Mouse (Mus musculus) stomach, postnatal 0 days (tissue): ENCODE results near the gene Arap1. TPM values are rescaled to one million over a fixed set of nuclear protein-coding genes. Genes with fewer than 3 reads are reported as not detected.
A peak's percentile ranks its signal among the peaks of the same experiment; 100 is the strongest.

ENCODE experiments used
- ATAC-seq: fragments of 200-750 bp; cut with Nextera tagmentation; 2 replicates; pipeline ENCODE4 v1.8.0; 2017; ENCODE audit not compliant: low FRiP score, low TSS enrichment
- DNase-seq: peaks from one replicate; pipeline ENCODE4 v3.0.0-alpha.2; 2016; ENCODE audit warnings: low spot score
- H3K27ac ChIP-seq: fragments of 300-500 bp; sonication (generic); replicated peaks from 2 replicates; pipeline ENCODE4 v1.5.1; 2014; ENCODE audit warnings: mild to moderate bottlenecking, control low read depth
- H3K27me3 ChIP-seq: fragments of 300-500 bp; sonication (generic); 2 replicates; pipeline ENCODE4 v1.6.1; 2014; ENCODE audit warnings: low read length; ENCODE audit not compliant: control insufficient read depth, insufficient read depth
- H3K36me3 ChIP-seq: fragments of 300-500 bp; sonication (generic); 2 replicates; pipeline ENCODE4 v1.6.1; 2014; ENCODE audit warnings: low read length, mixed read lengths; ENCODE audit not compliant: control insufficient read depth, insufficient read depth
- H3K4me1 ChIP-seq: fragments of 300-500 bp; sonication (generic); replicated peaks from 2 replicates; pipeline ENCODE4 v1.6.1; 2014; ENCODE audit warnings: antibody characterized with exemption; ENCODE audit not compliant: control insufficient read depth, insufficient read depth
- H3K4me2 ChIP-seq: fragments of 300-500 bp; sonication (generic); replicated peaks from 2 replicates; pipeline ENCODE4 v1.6.1; 2014; ENCODE audit warnings: low read depth, mild to moderate bottlenecking, control low read depth, moderate library complexity
- H3K4me3 ChIP-seq: fragments of 300-500 bp; sonication (generic); 2 replicates; pipeline ENCODE4 v1.5.1; 2014; ENCODE audit warnings: low read depth, low read length, control low read depth
- H3K9ac ChIP-seq: fragments of 300-500 bp; sonication (generic); 2 replicates; pipeline ENCODE4 v1.6.1; 2014; ENCODE audit warnings: mild to moderate bottlenecking, low read length, control low read depth, mixed read lengths
- H3K9me3 ChIP-seq: fragments of 300-500 bp; sonication (generic); 2 replicates; pipeline ENCODE4 v1.6.1; 2016; ENCODE audit warnings: low read length; ENCODE audit not compliant: control insufficient read depth
- CTCF ChIP-seq: IDR thresholded peaks from 2 replicates; pipeline ENCODE4 v1.5.1; 2016; ENCODE audit warnings: antibody characterized with exemption, low read depth, mild to moderate bottlenecking, moderate library complexity
- EP300 ChIP-seq: optimal IDR thresholded peaks from 2 replicates; pipeline ENCODE3; 2016; ENCODE audit warnings: antibody characterized with exemption
- WGBS: fragments of 180-500 bp; shearing (Covaris S2); extraction: QIAGEN DNeasy Blood & Tissue Kit; methylation state at CpG from one replicate; pipeline ENCODE4 v1.1.7; 2014; 5-methylcytosine and 5-hydroxymethylcytosine counted together
- polyA plus RNA-seq: library from polyadenylated mRNA; unstranded; fragments of >200 nt; fragmentation: Nextera tagmentation; extraction: Ambion mirVana; gene quantifications from 2 replicates; pipeline ENCODE4 v1.2.1, GENCODE M21; 2015

The Arap1 gene
- polyA plus RNA-seq, 1 experiment from 2014 or later: 37.2 TPM

DNA sequence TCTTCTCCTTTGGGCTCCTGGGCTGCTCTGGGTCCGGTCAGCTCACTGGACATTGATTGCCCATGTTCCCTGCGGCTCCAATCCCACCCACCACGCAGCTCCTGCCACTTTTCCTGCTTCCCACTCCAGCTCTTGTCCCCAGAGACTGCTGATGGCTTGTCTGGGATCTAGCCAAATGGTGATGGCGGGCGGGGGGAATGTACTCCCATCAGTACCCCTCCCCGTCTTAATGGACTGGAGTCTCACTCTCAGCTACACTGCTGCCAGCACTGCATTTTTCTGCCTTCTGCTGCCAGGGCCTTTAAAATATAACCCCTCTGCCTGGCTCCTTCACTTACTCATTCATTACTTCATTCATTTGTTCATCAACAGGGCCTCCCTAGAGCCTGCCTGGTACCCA is 76.1 kb downstream of the Arap1 start:
- Histone ChIP-seq H3K9ac (no peak overlapping the region), H3K27me3 (no peaks in the 10 kb centered on the region), H3K27ac (no peak overlapping the region), H3K9me3 (no peaks in the 10 kb centered on the region), H3K36me3 (no peaks in the 10 kb centered on the region), H3K4me2 (no peak overlapping the region), H3K4me1 (no peaks in the 10 kb centered on the region), H3K4me3 (no peak overlapping the region)
- DNase-seq (no peak), ATAC-seq (0 out of 2 replicates have a peak, but pooled peaks have one; percentile 5)
- 49% methylated on average over 6 of the region's 6 CpGs for WGBS
- TF ChIP-seq EP300 (no peak), CTCF (no peak)

DNA sequence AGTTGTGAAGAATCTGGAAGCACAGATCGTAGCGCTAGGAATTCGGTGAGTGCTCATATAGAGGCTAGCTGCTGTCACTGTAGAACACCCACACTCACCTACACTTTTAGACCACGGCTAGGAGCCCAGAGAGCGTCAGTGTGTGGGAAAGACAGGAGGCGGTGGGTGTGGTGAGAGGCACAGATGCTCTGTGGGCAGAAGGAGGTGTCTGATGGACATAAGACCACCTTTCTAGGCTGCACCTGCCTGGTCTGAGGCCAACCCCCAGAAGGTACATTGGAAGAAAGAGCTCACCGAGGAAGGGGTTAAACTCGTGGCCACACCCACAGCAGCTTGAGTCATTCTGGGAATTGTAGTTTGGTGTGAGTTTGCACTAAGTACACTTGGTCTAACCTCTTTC is 78.8 kb downstream of the Arap1 start:
- Histone ChIP-seq H3K4me1 (no peaks in the 10 kb centered on the region), H3K4me2 (no peak overlapping the region), H3K9ac (no peak overlapping the region), H3K9me3 (no peaks in the 10 kb centered on the region), H3K4me3 (no peak overlapping the region), H3K36me3 (no peaks in the 10 kb centered on the region), H3K27ac (no peak overlapping the region), H3K27me3 (no peaks in the 10 kb centered on the region)
- TF ChIP-seq CTCF: no peak
- TF ChIP-seq EP300: no peak
- DNase-seq (no peak), ATAC-seq (no peak)
- WGBS: 63% methylated on average over 8 of the region's 8 CpGs

DNA sequence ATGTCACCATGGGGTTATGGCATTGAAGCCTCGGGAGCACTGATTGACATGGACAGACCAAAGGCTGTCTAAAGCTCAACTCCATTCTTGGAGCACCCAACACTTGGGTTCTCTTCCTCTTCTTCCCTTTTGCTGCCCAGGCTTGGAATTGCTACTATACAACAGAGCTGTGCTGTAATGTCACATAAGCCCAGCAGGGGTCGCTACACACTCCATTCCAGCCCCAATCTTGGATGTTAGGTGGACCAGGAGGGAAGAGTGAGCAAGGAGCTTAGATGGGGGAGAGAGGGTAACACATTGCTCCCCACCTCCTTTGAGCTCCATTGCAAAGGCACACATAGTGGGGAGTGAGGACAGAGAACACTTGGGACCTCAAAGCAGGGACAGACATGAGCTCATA is 79.9 kb downstream of the Arap1 start:
- H3K27me3 ChIP-seq: no peaks in the 10 kb centered on the region
- ATAC-seq: no peak
- H3K9ac ChIP-seq: no peak overlapping the region
- H3K9me3 ChIP-seq: no peaks in the 10 kb centered on the region
- H3K4me2 ChIP-seq: no peak overlapping the region
- no peak for DNase-seq
- no peaks in the 10 kb centered on the region for H3K4me1 ChIP-seq
- H3K36me3 ChIP-seq: no peaks in the 10 kb centered on the region
- WGBS: 16% methylated on average over 2 of the region's 2 CpGs
- TF ChIP-seq EP300 (no peak), CTCF (peak; percentile 84)
- H3K27ac ChIP-seq: no peak overlapping the region
- no peak overlapping the region for H3K4me3 ChIP-seq

- WGBS: 53% methylated on average over 6 of the region's 6 CpGs
- H3K4me2 ChIP-seq: no peak overlapping the region
- DNase-seq: no peak
Observed at GRCm38 (mm10) chr7:101435038-101435437, 87.2 kb downstream of the Arap1 start.

GRCm38 (mm10) chr7:101437876-101438275 is 90.0 kb downstream of the Arap1 start:
- no peaks in the 10 kb centered on the region for H3K27me3 ChIP-seq
- DNase-seq (no peak), ATAC-seq (no peak)
- H3K36me3 ChIP-seq: no peaks in the 10 kb centered on the region
- H3K27ac ChIP-seq: no peak overlapping the region
- no peaks in the 10 kb centered on the region for H3K4me1 ChIP-seq
- TF ChIP-seq EP300 (no peak), CTCF (no peak)
- H3K9me3 ChIP-seq: no peaks in the 10 kb centered on the region
- H3K4me3 ChIP-seq: no peak overlapping the region
- no peak overlapping the region for H3K4me2 ChIP-seq
- 0% methylated on average over 1 of the region's 1 CpGs for WGBS
- H3K9ac ChIP-seq: no peak overlapping the region

More at GRCm38 (mm10) chr7:101435038-101435437, 87.2 kb downstream of the Arap1 start:
- H3K27me3 ChIP-seq: no peaks in the 10 kb centered on the region
- ATAC-seq: no peak
- H3K4me3 ChIP-seq: no peak overlapping the region
- H3K9me3 ChIP-seq: no peaks in the 10 kb centered on the region
- no peak overlapping the region for H3K27ac ChIP-seq
- no peak for TF ChIP-seq CTCF
- no peaks in the 10 kb centered on the region for H3K4me1 ChIP-seq
- no peaks in the 10 kb centered on the region for H3K36me3 ChIP-seq
- no peak overlapping the region for H3K9ac ChIP-seq

DNA sequence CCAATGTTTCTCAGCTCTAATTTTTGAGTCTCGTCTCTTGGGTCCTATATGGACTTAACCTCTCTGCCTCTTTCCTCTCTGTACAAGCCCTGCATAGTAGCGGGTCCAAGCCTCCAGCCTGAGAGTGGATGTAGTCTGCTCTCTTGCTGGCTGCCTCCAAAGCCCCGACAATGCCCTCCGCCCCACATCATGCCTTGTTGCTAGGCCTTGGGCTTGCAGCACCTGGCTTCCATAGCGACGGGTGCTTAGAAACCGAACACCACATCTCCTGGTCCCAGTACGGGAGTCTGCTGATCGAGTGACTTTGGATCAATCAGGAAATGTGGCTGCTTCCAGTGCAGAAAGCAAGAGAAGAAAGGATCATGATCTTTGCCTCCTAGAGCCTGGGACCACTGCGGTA is 95.2 kb downstream of the Arap1 start:
- Histone ChIP-seq H3K36me3 (no peaks in the 10 kb centered on the region), H3K4me3 (no peak overlapping the region), H3K9me3 (no peaks in the 10 kb centered on the region), H3K4me2 (no peak overlapping the region), H3K27me3 (no peaks in the 10 kb centered on the region), H3K4me1 (no peaks in the 10 kb centered on the region), H3K9ac (no peak overlapping the region), H3K27ac (no peak overlapping the region)
- 64% methylated on average over 10 of the region's 10 CpGs for WGBS
- DNase-seq (no peak), ATAC-seq (no peak)
- no peak for TF ChIP-seq CTCF
- TF ChIP-seq EP300: no peak
